Mouse (Mus musculus): ENCODE data around the gene Casp4. TPM values are rescaled to one million over a fixed set of nuclear protein-coding genes. Genes with fewer than 3 reads are reported as not detected.

Casp4 gene
- polyA plus RNA-seq, 1 experiment from 2014 or later: 1.2 TPM

DNA sequence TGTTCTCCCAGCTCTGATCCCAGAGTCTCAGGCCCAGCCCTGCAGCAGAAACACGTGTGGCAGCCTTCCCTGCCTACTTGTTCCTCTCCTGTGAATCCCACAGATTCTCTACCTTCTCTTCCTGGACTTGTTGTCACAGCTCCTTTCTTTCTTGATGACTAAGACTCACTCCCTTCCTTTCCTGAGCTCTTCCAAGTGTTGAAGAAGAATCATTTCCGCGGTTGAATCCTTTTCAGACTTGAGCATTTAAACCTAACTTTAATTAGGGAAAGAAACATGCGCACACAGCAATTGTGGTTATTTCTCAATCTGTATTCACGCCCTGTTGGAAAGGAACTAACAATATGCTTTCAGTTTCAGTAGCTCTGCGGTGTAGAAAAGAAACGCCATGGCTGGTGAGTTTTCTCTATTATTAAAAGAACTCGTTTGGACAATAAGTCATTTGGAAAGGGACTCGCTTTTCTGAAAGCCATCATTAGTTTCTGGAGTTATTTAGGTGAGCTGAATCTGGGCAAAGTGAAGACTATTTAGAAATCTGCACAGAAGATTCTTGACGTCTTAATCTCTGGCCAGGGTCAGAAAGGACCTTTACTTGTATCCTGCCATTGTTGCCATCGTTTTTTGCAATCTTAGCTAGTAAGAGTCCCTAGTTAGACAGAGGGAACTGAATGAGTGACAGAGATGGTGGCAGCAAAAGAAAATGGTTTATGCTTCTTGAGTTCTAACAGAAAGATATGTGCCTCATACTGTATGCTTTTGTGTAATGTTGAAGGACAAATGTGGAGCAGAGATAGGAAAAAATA, 10.1 kb upstream of the Casp4 start, which contains the start of gene Casp1:
TSS of gene Casp1 (plus strand) at position 189 of the 803 bp plus-strand sequence.
- H3K9ac ChIP-seq (ENCODE audit: low read depth, low read length): no peak within 1 kb of the TSS
- DNase-seq (ENCODE audit: low spot score) (no peak), ATAC-seq (ENCODE audit: low read depth) (no peak)
- H3K36me3 ChIP-seq (ENCODE audit: control insufficient read depth, insufficient read depth, low read length): no peaks in the 10 kb centered on the region
- no peak within 1 kb of the TSS for H3K4me2 ChIP-seq (ENCODE audit: low read depth, low read length)
- 75% methylated on average over 11 of the region's 11 CpGs for WGBS
- no peaks in the 10 kb centered on the region for H3K9me3 ChIP-seq (ENCODE audit: control insufficient read depth, low read length)
- H3K4me1 ChIP-seq (ENCODE audit: control insufficient read depth, insufficient read depth, low read length): no peaks in the 10 kb centered on the region
- H3K27me3 ChIP-seq (replicated peaks; ENCODE audit: control insufficient read depth, insufficient read depth, low read length): no peaks in the 10 kb centered on the region
- H3K4me3 ChIP-seq (ENCODE audit: low read depth, low read length): no peak within 1 kb of the TSS
- H3K27ac ChIP-seq (replicated peaks; ENCODE audit: low read depth, low read length): no peak within 1 kb of the TSS

DNA sequence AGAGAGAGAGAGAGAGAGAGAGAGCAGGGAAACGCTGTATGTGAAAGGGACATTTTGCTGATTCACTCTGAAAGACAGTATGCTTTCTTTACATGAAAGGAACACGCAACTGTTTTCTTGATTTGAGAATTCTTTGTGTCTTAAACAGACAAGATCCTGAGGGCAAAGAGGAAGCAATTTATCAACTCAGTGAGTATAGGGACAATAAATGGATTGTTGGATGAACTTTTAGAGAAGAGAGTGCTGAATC, 9.6 kb upstream of the Casp4 start:
- Histone ChIP-seq H3K4me3 (ENCODE audit: low read depth, low read length) (no peak overlapping the region), H3K36me3 (ENCODE audit: control insufficient read depth, insufficient read depth, low read length) (no peaks in the 10 kb centered on the region), H3K4me1 (ENCODE audit: control insufficient read depth, insufficient read depth, low read length) (no peaks in the 10 kb centered on the region), H3K9ac (ENCODE audit: low read depth, low read length) (no peak overlapping the region), H3K27ac (replicated peaks; ENCODE audit: low read depth, low read length) (no peak overlapping the region), H3K4me2 (ENCODE audit: low read depth, low read length) (no peak overlapping the region), H3K27me3 (replicated peaks; ENCODE audit: control insufficient read depth, insufficient read depth, low read length) (no peaks in the 10 kb centered on the region), H3K9me3 (ENCODE audit: control insufficient read depth, low read length) (no peaks in the 10 kb centered on the region)
- DNase-seq (ENCODE audit: low spot score) (no peak), ATAC-seq (ENCODE audit: low read depth) (no peak)
- 69% methylated on average over 2 of the region's 2 CpGs for whole genome bisulfite sequencing

DNA sequence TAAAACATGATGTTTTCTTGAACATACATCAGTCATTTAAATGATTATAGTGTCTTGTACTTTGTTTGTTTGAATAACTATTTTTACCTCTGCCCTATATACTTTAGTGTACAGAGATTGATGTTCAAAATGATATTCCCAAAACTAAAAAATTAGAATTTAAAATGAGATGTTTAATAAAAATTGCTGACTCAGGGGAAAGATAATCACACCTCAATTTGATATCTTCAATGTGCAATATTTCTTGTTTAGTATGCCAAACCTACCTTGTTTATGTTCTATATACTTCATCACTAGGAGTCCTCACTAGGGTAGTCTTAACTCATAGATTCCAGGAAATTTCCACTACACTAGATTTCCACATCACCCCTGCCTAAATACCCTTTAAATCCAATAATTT, 1.5 kb downstream of the Casp4 start:
- no peak overlapping the region for H3K4me2 ChIP-seq (ENCODE audit: low read depth, low read length)
- H3K27ac ChIP-seq (replicated peaks; ENCODE audit: low read depth, low read length): no peak overlapping the region
- ATAC-seq (ENCODE audit: low read depth): no peak
- H3K4me3 ChIP-seq (ENCODE audit: low read depth, low read length): no peak overlapping the region
- DNase-seq (ENCODE audit: low spot score): no peak
- no peaks in the 10 kb centered on the region for H3K27me3 ChIP-seq (replicated peaks; ENCODE audit: control insufficient read depth, insufficient read depth, low read length)
- H3K9me3 ChIP-seq (ENCODE audit: control insufficient read depth, low read length): no peaks in the 10 kb centered on the region
- H3K4me1 ChIP-seq (ENCODE audit: control insufficient read depth, insufficient read depth, low read length): no peaks in the 10 kb centered on the region
- H3K36me3 ChIP-seq (ENCODE audit: control insufficient read depth, insufficient read depth, low read length): no peaks in the 10 kb centered on the region
- H3K9ac ChIP-seq (ENCODE audit: low read depth, low read length): no peak overlapping the region

GRCm38 (mm10) chr9:5311435-5311834, 2.8 kb downstream of the Casp4 start:
- Histone ChIP-seq H3K9ac (ENCODE audit: low read depth, low read length) (no peak overlapping the region), H3K27ac (replicated peaks; ENCODE audit: low read depth, low read length) (no peak overlapping the region), H3K4me2 (ENCODE audit: low read depth, low read length) (no peak overlapping the region), H3K27me3 (replicated peaks; ENCODE audit: control insufficient read depth, insufficient read depth, low read length) (no peaks in the 10 kb centered on the region), H3K9me3 (ENCODE audit: control insufficient read depth, low read length) (no peaks in the 10 kb centered on the region), H3K4me1 (ENCODE audit: control insufficient read depth, insufficient read depth, low read length) (no peaks in the 10 kb centered on the region), H3K36me3 (ENCODE audit: control insufficient read depth, insufficient read depth, low read length) (no peaks in the 10 kb centered on the region), H3K4me3 (ENCODE audit: low read depth, low read length) (no peak overlapping the region)
- no peak for DNase-seq (ENCODE audit: low spot score)
- no peak for ATAC-seq (ENCODE audit: low read depth)
- WGBS: 74% methylated on average over 4 of the region's 4 CpGs

DNA sequence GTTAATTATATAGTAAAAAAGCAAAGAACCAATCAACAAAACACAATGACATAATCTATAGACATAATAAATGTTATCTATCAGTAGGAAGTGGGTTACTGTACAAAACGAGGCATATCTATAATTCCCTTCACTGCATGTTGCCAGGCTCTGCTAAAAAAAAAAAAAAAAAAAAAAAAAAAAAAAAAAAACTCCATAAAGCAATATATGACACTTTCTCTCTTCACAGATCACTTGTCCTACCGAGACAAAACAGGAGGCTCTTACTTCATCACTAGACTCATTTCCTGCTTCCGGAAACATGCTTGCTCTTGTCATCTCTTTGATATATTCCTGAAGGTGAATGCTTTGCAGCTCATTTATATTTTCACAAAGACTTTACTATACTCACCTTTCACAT, 19.6 kb downstream of the Casp4 start:
- ATAC-seq (ENCODE audit: low read depth) (no peak), DNase-seq (ENCODE audit: low spot score) (no peak)
- no peaks in the 10 kb centered on the region for H3K27me3 ChIP-seq (replicated peaks; ENCODE audit: control insufficient read depth, insufficient read depth, low read length)
- 72% methylated on average over 3 of the region's 3 CpGs for WGBS
- H3K4me1 ChIP-seq (ENCODE audit: control insufficient read depth, insufficient read depth, low read length): no peaks in the 10 kb centered on the region
- H3K4me2 ChIP-seq (ENCODE audit: low read depth, low read length): no peak overlapping the region
- H3K27ac ChIP-seq (replicated peaks; ENCODE audit: low read depth, low read length): no peak overlapping the region
- no peak overlapping the region for H3K4me3 ChIP-seq (ENCODE audit: low read depth, low read length)
- H3K9ac ChIP-seq (ENCODE audit: low read depth, low read length): no peak overlapping the region
- no peaks in the 10 kb centered on the region for H3K9me3 ChIP-seq (ENCODE audit: control insufficient read depth, low read length)
- H3K36me3 ChIP-seq (ENCODE audit: control insufficient read depth, insufficient read depth, low read length): no peaks in the 10 kb centered on the region

- Histone ChIP-seq H3K4me1 (ENCODE audit: control insufficient read depth, insufficient read depth, low read length) (no peaks in the 10 kb centered on the region), H3K27me3 (replicated peaks; ENCODE audit: control insufficient read depth, insufficient read depth, low read length) (no peaks in the 10 kb centered on the region), H3K4me2 (ENCODE audit: low read depth, low read length) (no peak overlapping the region), H3K9ac (ENCODE audit: low read depth, low read length) (no peak overlapping the region), H3K36me3 (ENCODE audit: control insufficient read depth, insufficient read depth, low read length) (no peaks in the 10 kb centered on the region), H3K9me3 (ENCODE audit: control insufficient read depth, low read length) (no peaks in the 10 kb centered on the region), H3K27ac (replicated peaks; ENCODE audit: low read depth, low read length) (no peak overlapping the region), H3K4me3 (ENCODE audit: low read depth, low read length) (no peak overlapping the region)
- DNase-seq (ENCODE audit: low spot score) (no peak), ATAC-seq (ENCODE audit: low read depth) (no peak)
Observed at GRCm38 (mm10) chr9:5332441-5332840, 23.8 kb downstream of the Casp4 start.

DNA sequence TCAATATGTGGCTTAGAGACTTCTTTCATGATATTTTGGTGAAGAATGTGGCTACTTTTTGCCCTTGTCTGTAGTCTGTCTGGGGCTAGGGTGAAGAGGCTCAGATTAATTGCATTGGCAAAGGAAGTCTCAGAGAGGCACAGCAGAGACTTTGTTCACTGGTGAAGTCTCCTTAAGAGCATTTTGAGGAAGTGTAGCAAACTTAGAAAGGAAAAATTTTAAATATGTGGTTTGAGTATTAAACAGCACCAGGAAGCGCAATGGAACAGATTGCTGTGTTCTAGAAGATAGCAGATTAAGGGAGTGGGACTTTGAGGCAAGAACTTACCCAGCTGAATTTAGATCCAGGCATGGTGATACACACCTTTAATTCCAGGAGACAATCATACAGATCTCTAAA, 24.8 kb downstream of the Casp4 start:
- H3K4me1 ChIP-seq (ENCODE audit: control insufficient read depth, insufficient read depth, low read length): no peaks in the 10 kb centered on the region
- 88% methylated on average over 1 of the region's 1 CpGs for WGBS
- ATAC-seq (ENCODE audit: low read depth) (no peak), DNase-seq (ENCODE audit: low spot score) (no peak)
- H3K9ac ChIP-seq (ENCODE audit: low read depth, low read length): no peak overlapping the region
- H3K36me3 ChIP-seq (ENCODE audit: control insufficient read depth, insufficient read depth, low read length): no peaks in the 10 kb centered on the region
- no peaks in the 10 kb centered on the region for H3K27me3 ChIP-seq (replicated peaks; ENCODE audit: control insufficient read depth, insufficient read depth, low read length)
- H3K27ac ChIP-seq (replicated peaks; ENCODE audit: low read depth, low read length): no peak overlapping the region
- H3K9me3 ChIP-seq (ENCODE audit: control insufficient read depth, low read length): no peaks in the 10 kb centered on the region
- no peak overlapping the region for H3K4me2 ChIP-seq (ENCODE audit: low read depth, low read length)
- no peak overlapping the region for H3K4me3 ChIP-seq (ENCODE audit: low read depth, low read length)

DNA sequence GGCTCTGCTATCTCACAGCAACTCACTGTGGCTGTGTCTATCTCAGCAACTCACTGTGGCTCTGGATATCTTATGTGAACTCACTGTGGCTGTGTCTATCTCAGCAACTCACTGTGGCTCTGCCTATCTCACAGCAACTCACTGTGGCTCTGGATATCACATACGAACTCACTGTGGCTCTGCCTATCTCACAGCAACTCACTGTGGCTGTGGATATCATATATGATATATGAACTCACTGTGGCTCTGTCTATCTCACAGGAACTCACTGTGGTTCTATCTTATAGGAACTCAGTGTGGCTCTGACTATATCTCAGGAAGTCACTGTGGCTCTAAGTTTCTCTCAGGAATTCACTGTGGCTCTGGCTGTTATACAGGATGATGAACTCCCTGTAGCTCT, 34.5 kb downstream of the Casp4 start:
- no peak overlapping the region for H3K4me2 ChIP-seq (ENCODE audit: low read depth, low read length)
- no peaks in the 10 kb centered on the region for H3K27me3 ChIP-seq (replicated peaks; ENCODE audit: control insufficient read depth, insufficient read depth, low read length)
- H3K27ac ChIP-seq (replicated peaks; ENCODE audit: low read depth, low read length): no peak overlapping the region
- 57% methylated on average over 1 of the region's 1 CpGs for WGBS
- no peak overlapping the region for H3K4me3 ChIP-seq (ENCODE audit: low read depth, low read length)
- H3K4me1 ChIP-seq (ENCODE audit: control insufficient read depth, insufficient read depth, low read length): no peaks in the 10 kb centered on the region
- no peaks in the 10 kb centered on the region for H3K9me3 ChIP-seq (ENCODE audit: control insufficient read depth, low read length)
- no peaks in the 10 kb centered on the region for H3K36me3 ChIP-seq (ENCODE audit: control insufficient read depth, insufficient read depth, low read length)
- no peak for ATAC-seq (ENCODE audit: low read depth)
- no peak overlapping the region for H3K9ac ChIP-seq (ENCODE audit: low read depth, low read length)
- no peak for DNase-seq (ENCODE audit: low spot score)

DNA sequence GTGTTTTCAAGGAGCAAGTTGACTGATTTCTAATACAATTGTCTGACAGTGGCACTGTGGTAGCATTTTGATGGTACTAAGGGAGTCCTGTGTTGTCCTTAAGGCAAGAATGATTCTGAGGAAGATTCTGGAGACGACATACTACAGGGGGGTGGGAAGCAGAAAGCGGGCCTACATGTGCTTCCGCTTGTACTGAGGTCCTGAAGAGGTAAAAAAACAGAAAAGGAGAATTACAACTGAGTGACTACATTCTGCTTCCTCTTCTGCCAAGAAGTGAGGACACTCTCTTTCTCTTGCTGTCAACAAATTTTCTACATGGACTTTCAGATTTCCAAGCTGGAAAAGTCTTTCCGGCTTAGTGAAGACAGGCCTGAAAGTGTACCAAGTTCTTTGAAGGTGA, 35.5 kb downstream of the Casp4 start:
- H3K4me2 ChIP-seq (ENCODE audit: low read depth, low read length): no peak overlapping the region
- DNase-seq (ENCODE audit: low spot score) (no peak), ATAC-seq (ENCODE audit: low read depth) (no peak)
- H3K9me3 ChIP-seq (ENCODE audit: control insufficient read depth, low read length): no peaks in the 10 kb centered on the region
- no peak overlapping the region for H3K9ac ChIP-seq (ENCODE audit: low read depth, low read length)
- no peaks in the 10 kb centered on the region for H3K27me3 ChIP-seq (replicated peaks; ENCODE audit: control insufficient read depth, insufficient read depth, low read length)
- 92% methylated on average over 4 of the region's 4 CpGs for WGBS
- no peak overlapping the region for H3K4me3 ChIP-seq (ENCODE audit: low read depth, low read length)
- H3K4me1 ChIP-seq (ENCODE audit: control insufficient read depth, insufficient read depth, low read length): no peaks in the 10 kb centered on the region
- no peak overlapping the region for H3K27ac ChIP-seq (replicated peaks; ENCODE audit: low read depth, low read length)
- H3K36me3 ChIP-seq (ENCODE audit: control insufficient read depth, insufficient read depth, low read length): no peaks in the 10 kb centered on the region

All from embryonic facial prominence, embryonic 14.5 days (tissue).